In the genomic region with DNA sequence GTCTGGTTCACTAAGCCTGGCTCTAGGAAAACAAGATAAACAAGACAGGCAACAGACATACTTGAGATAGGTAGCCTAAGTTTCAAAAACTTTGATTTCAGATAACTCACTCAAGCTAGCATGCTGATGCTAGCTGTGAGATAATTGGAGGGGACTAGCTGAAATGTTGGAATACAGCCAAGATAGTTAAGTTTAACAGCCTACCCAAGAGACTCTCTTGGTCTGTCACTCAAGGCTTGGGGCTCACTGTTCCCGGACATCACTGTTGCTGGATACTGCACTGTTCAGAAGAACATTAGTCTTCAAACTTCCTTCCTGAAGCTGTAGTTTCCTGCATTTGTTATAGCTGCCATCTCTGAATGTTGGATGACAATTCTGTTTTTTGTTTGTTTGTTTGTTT, we compare ENCODE assay signal across 23 mouse cellular contexts.
"Had no signal": no experiment of that assay in that cellular context is flagged by ENCODE, and none has a peak within 500 bp of the region (broad histone marks: within the 10 kb centered on the region; RNA-seq: fewer than 3 reads in every experiment).

No protein-coding gene starts in this region.

- H3K27me3 ChIP-seq: kidney, embryonic 15.5 days; limb, embryonic 12.5 days; limb, embryonic 15.5 days; midbrain, embryonic 12.5 days; neural tube, embryonic 13.5 days had no signal

- H3K4me1 ChIP-seq: kidney, embryonic 15.5 days; limb, embryonic 12.5 days; limb, embryonic 15.5 days; midbrain, embryonic 12.5 days; neural tube, embryonic 13.5 days had no signal

- H3K9ac ChIP-seq: kidney, embryonic 15.5 days; limb, embryonic 12.5 days; limb, embryonic 15.5 days; liver, embryonic 14.5 days; liver, postnatal 0 days; midbrain, embryonic 12.5 days; neural tube, embryonic 13.5 days had no signal

- H3K4me3 ChIP-seq: kidney, embryonic 15.5 days; limb, embryonic 12.5 days; limb, embryonic 15.5 days; midbrain, embryonic 12.5 days; myocyte; neural tube, embryonic 13.5 days had no signal

- ATAC-seq: liver, postnatal 0 days; midbrain, embryonic 16.5 days had no signal

- H3K27ac ChIP-seq: kidney, embryonic 15.5 days; limb, embryonic 12.5 days; limb, embryonic 15.5 days; liver, embryonic 14.5 days; midbrain, embryonic 12.5 days; neural tube, embryonic 13.5 days; stomach, postnatal 0 days had no signal

- H3K4me2 ChIP-seq: kidney, embryonic 15.5 days; limb, embryonic 12.5 days; limb, embryonic 15.5 days; liver, embryonic 11.5 days; midbrain, embryonic 12.5 days; neural tube, embryonic 13.5 days had no signal

- H3K36me3 ChIP-seq: kidney, embryonic 15.5 days; limb, embryonic 12.5 days; limb, embryonic 15.5 days; midbrain, embryonic 12.5 days; neural tube, embryonic 13.5 days had no signal

- DNase-seq: kidney, adult 8-10 months; kidney, postnatal 10 days; kidney, postnatal 36 days; left cerebral cortex, postnatal 4 days; liver, postnatal 0 days; lung, postnatal 14 days; lung, postnatal 4 days; right cerebral cortex, adult 18-20 months; right cerebral cortex, postnatal 14 days; right cerebral cortex, postnatal 4 days; thymus, adult 2 months; thymus, postnatal 14 days; thymus, postnatal 4 days had no signal

- H3K9me3 ChIP-seq: kidney, embryonic 15.5 days; limb, embryonic 12.5 days; limb, embryonic 15.5 days; midbrain, embryonic 12.5 days; neural tube, embryonic 13.5 days had no signal
